Mouse (Mus musculus): Measurements from ENCODE around the gene Casp4. TPM values are rescaled to one million over a fixed set of nuclear protein-coding genes. Genes with fewer than 3 reads are reported as not detected.

The Casp4 gene
- total RNA-seq, 2 experiments from 2014 or later, result 0.31 to 0.37 TPM

Other genes starting within 250 kb of the Casp4 start
- gene Casp1, start 10.3 kb upstream of the Casp4 start, total RNA-seq (2021), result 1 to 10 TPM; 1.2 TPM
- gene Casp12, start 36.6 kb downstream of the Casp4 start, total RNA-seq (2021), result under 1 TPM; 0.68 to 0.98 TPM

Data from layer of hippocampus, postnatal 25 days (tissue).